Mouse (Mus musculus): ENCODE data around the gene Slc23a4. TPM values are rescaled to one million over a fixed set of nuclear protein-coding genes. Genes with fewer than 3 reads are reported as not detected.

Gene Slc23a4
- polyA plus RNA-seq, 1 experiment = not detected

GRCm38 (mm10) chr6:34948461-34948860 lies 39.7 kb downstream of the Slc23a4 start:
- H3K27ac ChIP-seq (ENCODE audit: insufficient read depth, low read depth, low read length) = no peak overlapping the region
- 30% methylated on average over 10 of the region's 11 CpGs for WGBS
- no peak overlapping the region for H3K4me3 ChIP-seq (ENCODE audit: insufficient read depth, low read depth, low read length)
- TF ChIP-seq POLR2A (IDR thresholded peaks at IDR 0.05; ENCODE audit: insufficient read depth, low read depth, low read length) (no peak), CTCF (IDR thresholded peaks at IDR 0.05; ENCODE audit: insufficient read depth, low read depth, low read length) (no peak)
- peaks cover 12% of the 10 kb centered on the region for H3K4me1 ChIP-seq (ENCODE audit: control insufficient read depth, insufficient read depth, low read length)

- 96% methylated on average over 1 of the region's 1 CpGs for WGBS
- H3K4me1 ChIP-seq (ENCODE audit: control insufficient read depth, insufficient read depth, low read length) = peaks cover 12% of the 10 kb centered on the region
- H3K27ac ChIP-seq (ENCODE audit: insufficient read depth, low read depth, low read length) = no peak overlapping the region
- no peak for TF ChIP-seq CTCF (IDR thresholded peaks at IDR 0.05; ENCODE audit: insufficient read depth, low read depth, low read length)
- H3K4me3 ChIP-seq (ENCODE audit: insufficient read depth, low read depth, low read length) = no peak overlapping the region
Measured at GRCm38 (mm10) chr6:34946486-34947079, 41.6 kb downstream of the Slc23a4 start.

GRCm38 (mm10) chr6:34943499-34943898 lies 44.7 kb downstream of the Slc23a4 start:
- WGBS = 79% methylated on average over 5 of the region's 5 CpGs
- H3K4me3 ChIP-seq (ENCODE audit: insufficient read depth, low read depth, low read length) = no peak overlapping the region
- H3K27ac ChIP-seq (ENCODE audit: insufficient read depth, low read depth, low read length) = no peak overlapping the region
- TF ChIP-seq POLR2A (IDR thresholded peaks at IDR 0.05; ENCODE audit: insufficient read depth, low read depth, low read length) = no peak
- TF ChIP-seq CTCF (IDR thresholded peaks at IDR 0.05; ENCODE audit: insufficient read depth, low read depth, low read length) = no peak
- H3K4me1 ChIP-seq (ENCODE audit: control insufficient read depth, insufficient read depth, low read length) = peaks cover 9% of the 10 kb centered on the region

GRCm38 (mm10) chr6:34942446-34942845 lies 45.8 kb downstream of the Slc23a4 start:
- H3K4me3 ChIP-seq (ENCODE audit: insufficient read depth, low read depth, low read length) = no peak overlapping the region
- H3K4me1 ChIP-seq (ENCODE audit: control insufficient read depth, insufficient read depth, low read length) = peaks cover 8% of the 10 kb centered on the region
- TF ChIP-seq POLR2A (IDR thresholded peaks at IDR 0.05; ENCODE audit: insufficient read depth, low read depth, low read length) (no peak), CTCF (IDR thresholded peaks at IDR 0.05; ENCODE audit: insufficient read depth, low read depth, low read length) (no peak)
- WGBS = 89% methylated on average over 9 of the region's 9 CpGs
- no peak overlapping the region for H3K27ac ChIP-seq (ENCODE audit: insufficient read depth, low read depth, low read length)

- WGBS = 59% methylated on average over 2 of the region's 2 CpGs
- Histone ChIP-seq H3K27ac (ENCODE audit: insufficient read depth, low read depth, low read length) (no peak overlapping the region), H3K4me3 (ENCODE audit: insufficient read depth, low read depth, low read length) (no peak overlapping the region), H3K4me1 (ENCODE audit: control insufficient read depth, insufficient read depth, low read length) (peaks cover 8% of the 10 kb centered on the region)
- TF ChIP-seq POLR2A (IDR thresholded peaks at IDR 0.05; ENCODE audit: insufficient read depth, low read depth, low read length) (no peak), CTCF (IDR thresholded peaks at IDR 0.05; ENCODE audit: insufficient read depth, low read depth, low read length) (no peak)
Measured at GRCm38 (mm10) chr6:34941496-34941895, 46.7 kb downstream of the Slc23a4 start.

GRCm38 (mm10) chr6:34939451-34939850 lies 48.8 kb downstream of the Slc23a4 start:
- Histone ChIP-seq H3K4me3 (ENCODE audit: insufficient read depth, low read depth, low read length) (no peak overlapping the region), H3K27ac (ENCODE audit: insufficient read depth, low read depth, low read length) (no peak overlapping the region), H3K4me1 (ENCODE audit: control insufficient read depth, insufficient read depth, low read length) (peaks cover 5% of the 10 kb centered on the region)
- TF ChIP-seq POLR2A (IDR thresholded peaks at IDR 0.05; ENCODE audit: insufficient read depth, low read depth, low read length) (no peak), CTCF (IDR thresholded peaks at IDR 0.05; ENCODE audit: insufficient read depth, low read depth, low read length) (no peak)
- 94% methylated on average over 8 of the region's 8 CpGs for WGBS

- 62% methylated on average over 4 of the region's 4 CpGs for whole genome bisulfite sequencing
- H3K4me3 ChIP-seq (ENCODE audit: insufficient read depth, low read depth, low read length) = no peak overlapping the region
- no peak for TF ChIP-seq POLR2A (IDR thresholded peaks at IDR 0.05; ENCODE audit: insufficient read depth, low read depth, low read length)
- TF ChIP-seq CTCF (IDR thresholded peaks at IDR 0.05; ENCODE audit: insufficient read depth, low read depth, low read length) = no peak
- H3K4me1 ChIP-seq (ENCODE audit: control insufficient read depth, insufficient read depth, low read length) = no peaks in the 10 kb centered on the region
- H3K27ac ChIP-seq (ENCODE audit: insufficient read depth, low read depth, low read length) = no peak overlapping the region
Measured at GRCm38 (mm10) chr6:34938929-34939325, 49.3 kb downstream of the Slc23a4 start.

GRCm38 (mm10) chr6:34938280-34938928 lies 49.8 kb downstream of the Slc23a4 start:
- WGBS = 83% methylated on average over 7 of the region's 7 CpGs

GRCm38 (mm10) chr6:34936743-34937142 lies 51.5 kb downstream of the Slc23a4 start:
- Histone ChIP-seq H3K4me1 (ENCODE audit: control insufficient read depth, insufficient read depth, low read length) (no peaks in the 10 kb centered on the region), H3K27ac (ENCODE audit: insufficient read depth, low read depth, low read length) (no peak overlapping the region), H3K4me3 (ENCODE audit: insufficient read depth, low read depth, low read length) (no peak overlapping the region)
- WGBS = 73% methylated on average over 5 of the region's 5 CpGs
- TF ChIP-seq CTCF (IDR thresholded peaks at IDR 0.05; ENCODE audit: insufficient read depth, low read depth, low read length) (no peak), POLR2A (IDR thresholded peaks at IDR 0.05; ENCODE audit: insufficient read depth, low read depth, low read length) (no peak)

More at GRCm38 (mm10) chr6:34938280-34938928, 49.8 kb downstream of the Slc23a4 start:
- no peak for TF ChIP-seq CTCF (IDR thresholded peaks at IDR 0.05; ENCODE audit: insufficient read depth, low read depth, low read length)
- no peak for TF ChIP-seq POLR2A (IDR thresholded peaks at IDR 0.05; ENCODE audit: insufficient read depth, low read depth, low read length)
- H3K27ac ChIP-seq (ENCODE audit: insufficient read depth, low read depth, low read length) = no peak overlapping the region
- no peak overlapping the region for H3K4me3 ChIP-seq (ENCODE audit: insufficient read depth, low read depth, low read length)
- H3K4me1 ChIP-seq (ENCODE audit: control insufficient read depth, insufficient read depth, low read length) = no peaks in the 10 kb centered on the region

All from olfactory bulb, adult 2 months (tissue).